Mouse (Mus musculus): ENCODE data around the gene Tuba3a. TPM values are rescaled to one million over a fixed set of nuclear protein-coding genes. Genes with fewer than 3 reads are reported as not detected.

The Tuba3a gene
- polyA plus RNA-seq, 1 experiment from 2014 or later = 0.17 TPM

DNA sequence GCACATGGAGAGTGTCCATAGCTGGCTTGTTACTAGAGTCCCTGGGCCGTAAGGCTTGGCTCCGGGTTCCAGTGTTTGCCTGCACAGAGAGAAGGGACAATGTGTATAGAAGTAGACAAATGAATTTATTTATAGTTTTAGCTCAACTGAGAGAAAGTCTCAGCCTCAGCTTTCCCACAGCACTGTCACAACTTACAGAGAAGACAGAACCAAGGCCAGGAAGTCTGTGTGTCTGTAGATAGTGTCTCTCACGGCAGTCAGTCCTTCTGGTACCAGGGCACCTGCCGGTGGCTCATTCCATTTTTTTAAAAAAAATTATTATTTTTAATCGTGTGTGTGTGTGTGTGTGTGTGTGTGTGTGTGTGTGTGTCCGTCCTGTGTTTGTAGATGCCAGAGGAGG is 53.3 kb downstream of the Tuba3a start:
- Histone ChIP-seq H3K4me2 (ENCODE audit: low read length) (no peak overlapping the region), H3K4me3 (replicated peaks; ENCODE audit: low read depth, low read length) (no peak overlapping the region), H3K36me3 (ENCODE audit: insufficient read depth, low read length) (no peaks in the 10 kb centered on the region), H3K9ac (ENCODE audit: low read depth, low read length) (no peak overlapping the region), H3K9me3 (replicated peaks; ENCODE audit: low read length) (no peaks in the 10 kb centered on the region), H3K27me3 (ENCODE audit: insufficient read depth, low read length) (no peaks in the 10 kb centered on the region), H3K27ac (0 out of 2 replicates have a peak overlapping the region, but pooled peaks have one; percentile 81), H3K4me1 (replicated peaks; ENCODE audit: insufficient read depth, low read length) (0 out of 2 replicates have a peak, but pooled peaks cover 5% of the 10 kb centered on the region)
- TF ChIP-seq CTCF (IDR thresholded peaks at IDR 0.05; ENCODE audit: low read depth) = no peak
- DNase-seq (ENCODE audit: low spot score) (no peak), ATAC-seq (replicated peaks; ENCODE audit: low FRiP score, low read depth) (no peak)
- WGBS = 76% methylated on average over 6 of the region's 6 CpGs

GRCm38 (mm10) chr6:125232045-125232437 is 53.8 kb downstream of the Tuba3a start:
- TF ChIP-seq CTCF (IDR thresholded peaks at IDR 0.05; ENCODE audit: low read depth) = no peak
- 42% methylated on average over 4 of the region's 4 CpGs for WGBS
- Histone ChIP-seq H3K4me1 (replicated peaks; ENCODE audit: insufficient read depth, low read length) (0 out of 2 replicates have a peak, but pooled peaks cover 5% of the 10 kb centered on the region), H3K36me3 (ENCODE audit: insufficient read depth, low read length) (no peaks in the 10 kb centered on the region), H3K27ac (0 out of 2 replicates have a peak overlapping the region, but pooled peaks have one; percentile 81), H3K4me2 (ENCODE audit: low read length) (peak overlapping the region; percentile 82), H3K4me3 (replicated peaks; ENCODE audit: low read depth, low read length) (peak overlapping the region; percentile 48), H3K9ac (ENCODE audit: low read depth, low read length) (peak overlapping the region; percentile 75), H3K27me3 (ENCODE audit: insufficient read depth, low read length) (no peaks in the 10 kb centered on the region), H3K9me3 (replicated peaks; ENCODE audit: low read length) (no peaks in the 10 kb centered on the region)
- DNase-seq (ENCODE audit: low spot score) = no peak
- ATAC-seq (replicated peaks; ENCODE audit: low FRiP score, low read depth) = no peak

- no peaks in the 10 kb centered on the region for H3K27me3 ChIP-seq (ENCODE audit: insufficient read depth, low read length)
- DNase-seq (ENCODE audit: low spot score) = peak; percentile 80
- no peak for TF ChIP-seq CTCF (IDR thresholded peaks at IDR 0.05; ENCODE audit: low read depth)
- H3K9ac ChIP-seq (ENCODE audit: low read depth, low read length) = peak within 1 kb of the TSS; percentile 75
- peak within 1 kb of the TSS; percentile 81 for H3K27ac ChIP-seq
- WGBS = 5% methylated on average over 16 of the region's 16 CpGs
- H3K4me1 ChIP-seq (replicated peaks; ENCODE audit: insufficient read depth, low read length) = 0 out of 2 replicates have a peak, but pooled peaks cover 5% of the 10 kb centered on the region
- H3K4me2 ChIP-seq (ENCODE audit: low read length) = peak within 1 kb of the TSS; percentile 82
- no peaks in the 10 kb centered on the region for H3K9me3 ChIP-seq (replicated peaks; ENCODE audit: low read length)
- ATAC-seq (replicated peaks; ENCODE audit: low FRiP score, low read depth) = peak; percentile 38; the same call in 1 of the 2 replicates
- no peaks in the 10 kb centered on the region for H3K36me3 ChIP-seq (ENCODE audit: insufficient read depth, low read length)
- peak within 1 kb of the TSS; percentile 48 for H3K4me3 ChIP-seq (replicated peaks; ENCODE audit: low read depth, low read length)
These were observed 54.5 kb downstream of the Tuba3a start, which contains the start of gene Tapbpl for GRCm38 (mm10) chr6:125231117-125232044. Gene Tapbpl, minus strand, starts transcription at chr6:125231860.

DNA sequence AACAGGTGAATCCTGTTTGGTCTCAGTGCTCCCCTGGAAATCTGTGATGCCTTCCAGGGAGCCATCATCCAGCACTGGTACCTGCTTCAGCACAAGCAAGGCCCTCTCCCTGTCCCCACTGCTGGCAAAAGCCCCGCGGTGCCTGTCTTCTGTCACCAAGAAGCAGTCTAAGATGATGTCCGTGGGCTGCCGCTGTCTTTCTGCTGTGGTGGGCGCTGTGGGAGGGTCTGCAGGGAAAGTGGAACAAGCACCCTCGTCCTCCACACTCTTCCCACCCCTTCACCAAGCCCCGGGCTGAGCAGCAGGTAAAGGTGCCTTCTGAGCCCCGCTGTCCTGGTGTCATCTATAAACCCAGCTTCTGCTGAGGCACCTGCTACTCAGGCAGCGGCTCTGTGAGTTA is 55.3 kb downstream of the Tuba3a start:
- 55% methylated on average over 9 of the region's 9 CpGs for WGBS

More for the DNA sequence above, 55.3 kb downstream of the Tuba3a start:
- Histone ChIP-seq H3K27me3 (ENCODE audit: insufficient read depth, low read length) (no peaks in the 10 kb centered on the region), H3K36me3 (ENCODE audit: insufficient read depth, low read length) (no peaks in the 10 kb centered on the region), H3K4me2 (ENCODE audit: low read length) (peak overlapping the region; percentile 82; the same call in 1 of the 2 replicates), H3K27ac (no peak overlapping the region), H3K9me3 (replicated peaks; ENCODE audit: low read length) (no peaks in the 10 kb centered on the region), H3K4me1 (replicated peaks; ENCODE audit: insufficient read depth, low read length) (0 out of 2 replicates have a peak, but pooled peaks cover 5% of the 10 kb centered on the region), H3K4me3 (replicated peaks; ENCODE audit: low read depth, low read length) (no peak overlapping the region), H3K9ac (ENCODE audit: low read depth, low read length) (no peak overlapping the region)
- TF ChIP-seq CTCF (IDR thresholded peaks at IDR 0.05; ENCODE audit: low read depth) = no peak
- DNase-seq (ENCODE audit: low spot score) (no peak), ATAC-seq (replicated peaks; ENCODE audit: low FRiP score, low read depth) (no peak)

Small RNA genes within 50 kb of the gene (microRNA-seq; reads per million reads assigned to microRNA genes)
- not detected for gene Mir8113

Other genes with a start within 250 kb of the Tuba3a start
- gene Ing4, start 246.3 kb downstream of the Tuba3a start, polyA plus RNA-seq (2015; fragmentation: Nextera tagmentation; extraction: Ambion mirVana) = 118 and 119 TPM in 2 replicates
- gene Acrbp, start 236.4 kb downstream of the Tuba3a start, polyA plus RNA-seq (2015; fragmentation: Nextera tagmentation; extraction: Ambion mirVana) = 4.2 and 4.5 TPM in 2 replicates
- 0.29 and 0.30 TPM in 2 replicates for gene Lpar5, start 218.1 kb downstream of the Tuba3a start, polyA plus RNA-seq (2015; fragmentation: Nextera tagmentation; extraction: Ambion mirVana)
- 60.7 and 64.2 TPM in 2 replicates for gene Chd4, start 190.1 kb downstream of the Tuba3a start, polyA plus RNA-seq (2015; fragmentation: Nextera tagmentation; extraction: Ambion mirVana)
- gene Nop2, start 154.1 kb downstream of the Tuba3a start, polyA plus RNA-seq (2015; fragmentation: Nextera tagmentation; extraction: Ambion mirVana) = 41.1 and 43.2 TPM in 2 replicates
- 8.1 and 8.7 TPM in 2 replicates for gene Iffo1, start 140.8 kb downstream of the Tuba3a start, polyA plus RNA-seq (2015; fragmentation: Nextera tagmentation; extraction: Ambion mirVana)
- gene Gapdh, start 119.6 kb downstream of the Tuba3a start, polyA plus RNA-seq (2015; fragmentation: Nextera tagmentation; extraction: Ambion mirVana) = 1,529 and 1,548 TPM in 2 replicates
- 43.8 and 48.0 TPM in 2 replicates for gene Ncapd2, start 94.3 kb downstream of the Tuba3a start, polyA plus RNA-seq (2015; fragmentation: Nextera tagmentation; extraction: Ambion mirVana)
- gene Mrpl51, start 94.2 kb downstream of the Tuba3a start, polyA plus RNA-seq (2015; fragmentation: Nextera tagmentation; extraction: Ambion mirVana) = 275 and 288 TPM in 2 replicates
- gene Vamp1, start 70.5 kb downstream of the Tuba3a start, polyA plus RNA-seq (2015; fragmentation: Nextera tagmentation; extraction: Ambion mirVana) = 4.0 and 4.4 TPM in 2 replicates
- gene Tapbpl, start 54.2 kb downstream of the Tuba3a start, polyA plus RNA-seq (2015; fragmentation: Nextera tagmentation; extraction: Ambion mirVana) = 6.3 and 7.2 TPM in 2 replicates
- gene Cd27, start 49.0 kb downstream of the Tuba3a start, polyA plus RNA-seq (2015; fragmentation: Nextera tagmentation; extraction: Ambion mirVana) = 0.93 and 1.2 TPM in 2 replicates
- 69.8 and 71.6 TPM in 2 replicates for gene Ltbr, start 27.8 kb upstream of the Tuba3a start, polyA plus RNA-seq (2015; fragmentation: Nextera tagmentation; extraction: Ambion mirVana)
- gene Scnn1a, start 34.6 kb upstream of the Tuba3a start, polyA plus RNA-seq (2015; fragmentation: Nextera tagmentation; extraction: Ambion mirVana) = 19.9 and 22.7 TPM in 2 replicates
- gene Tnfrsf1a, start 63.3 kb upstream of the Tuba3a start, polyA plus RNA-seq (2015; fragmentation: Nextera tagmentation; extraction: Ambion mirVana) = 77.9 and 80.4 TPM in 2 replicates
- gene Plekhg6, start 94.8 kb upstream of the Tuba3a start, polyA plus RNA-seq (2015; fragmentation: Nextera tagmentation; extraction: Ambion mirVana) = 3.1 and 3.4 TPM in 2 replicates
- gene Cd9, start 208.7 kb upstream of the Tuba3a start, polyA plus RNA-seq (2015; fragmentation: Nextera tagmentation; extraction: Ambion mirVana) = 271 and 278 TPM in 2 replicates